Mouse (Mus musculus) small intestine, adult 2 months (tissue): ENCODE data around the gene Bbs9.

Experiments
- CTCF ChIP-seq: fragments of 200-500 bp; IDR thresholded peaks from 2 replicates; pipeline ENCODE4 v1.5.1; 2012; ENCODE audit warnings: low read depth, mild to moderate bottlenecking, control low read depth, inconsistent platforms, low read length, moderate library complexity, mixed read lengths; ENCODE audit not compliant: insufficient replicate concordance, insufficient read length; ENCODE audit errors: extremely low read depth
- POLR2A ChIP-seq: fragments of 200-500 bp; IDR thresholded peaks from 2 replicates; pipeline ENCODE4 v1.6.1; 2012; ENCODE audit warnings: low read depth, mild to moderate bottlenecking, control low read depth, inconsistent platforms, low read length, moderate library complexity

DNA sequence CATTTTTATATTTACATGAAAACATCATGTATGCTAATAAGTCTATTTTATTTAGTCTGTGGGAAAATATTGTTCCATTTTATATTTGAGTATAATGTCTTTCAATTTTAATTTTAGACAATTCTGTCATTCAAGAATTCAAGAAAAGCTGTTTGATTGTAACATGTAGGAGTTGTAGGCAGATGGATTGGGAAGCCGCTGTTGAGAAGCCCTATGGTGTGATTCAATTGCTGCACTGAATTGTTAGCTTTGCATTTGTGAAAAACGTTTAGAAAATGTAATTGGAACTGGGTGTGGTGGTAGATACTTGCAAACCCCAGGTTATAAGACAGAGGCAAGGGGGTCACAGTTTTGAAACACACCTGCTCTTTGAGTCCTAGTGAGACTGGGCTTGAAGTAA is 121.1 kb downstream of the Bbs9 start:
- TF ChIP-seq CTCF (no peak), POLR2A (no peak)
